Mouse (Mus musculus) fat pad, adult 2 months (tissue): Measurements from ENCODE around the gene 4931400O07Rik.

Source experiments
- DNase-seq: peaks from one replicate; pipeline ENCODE4 v3.0.0-alpha.2; 2011; ENCODE audit warnings: low read depth, low spot score; ENCODE audit errors: extremely low read depth

Gene 4931400O07Rik

GRCm38 (mm10) chrX:62467691-62468090, at the start of gene 4931400O07Rik:
Gene 4931400O07Rik, plus strand, starts transcription at chrX:62467991.
- DNase-seq: no peak
